Mouse (Mus musculus) c-Kit-positive CD71-positive TER-119-negative erythroid progenitor cells, embryonic 14.5 days (primary cell): Measurements from ENCODE around the gene Barhl1.

ENCODE experiments used
- DNase-seq: peaks from one replicate; pipeline ENCODE4 v3.0.0-alpha.2; 2013; ENCODE audit warnings: low read depth

Gene Barhl1

GRCm38 (mm10) chr2:28916513-28916865 lies at the start of gene Barhl1:
Gene Barhl1, minus strand, starts transcription at chr2:28916668.
- DNase-seq: no peak

GRCm38 (mm10) chr2:28963565-28963964 lies 47.1 kb upstream of the Barhl1 start:
- DNase-seq: no peak

GRCm38 (mm10) chr2:28961636-28962035 lies 45.2 kb upstream of the Barhl1 start:
- no peak for DNase-seq

GRCm38 (mm10) chr2:28961024-28961585 lies 44.6 kb upstream of the Barhl1 start:
- DNase-seq: no peak

- no peak for DNase-seq
These were observed 40.4 kb upstream of the Barhl1 start for GRCm38 (mm10) chr2:28956874-28957273.

- DNase-seq: no peak
These were observed 38.1 kb upstream of the Barhl1 start for GRCm38 (mm10) chr2:28954595-28954994.

- no peak for DNase-seq
These were observed 36.5 kb upstream of the Barhl1 start for GRCm38 (mm10) chr2:28952981-28953380.

- no peak for DNase-seq
These were observed 29.8 kb upstream of the Barhl1 start for GRCm38 (mm10) chr2:28946312-28946711.

- DNase-seq: no peak
These were observed 28.9 kb upstream of the Barhl1 start for GRCm38 (mm10) chr2:28945388-28945787.

GRCm38 (mm10) chr2:28943666-28944516 lies 27.4 kb upstream of the Barhl1 start:
- DNase-seq: no peak

- no peak for DNase-seq
These were observed 22.5 kb upstream of the Barhl1 start for GRCm38 (mm10) chr2:28938997-28939396.

- no peak for DNase-seq
These were observed 14.1 kb upstream of the Barhl1 start for GRCm38 (mm10) chr2:28930571-28930970.

- peak; percentile 16 for DNase-seq
These were observed 7.4 kb upstream of the Barhl1 start for GRCm38 (mm10) chr2:28923912-28924311.

GRCm38 (mm10) chr2:28919001-28919400 lies 2.5 kb upstream of the Barhl1 start:
- DNase-seq: no peak

GRCm38 (mm10) chr2:28917518-28918361 lies 1.3 kb upstream of the Barhl1 start:
- DNase-seq: no peak

GRCm38 (mm10) chr2:28917156-28917517 lies 669 bp upstream of the Barhl1 start:
- no peak for DNase-seq

- peak; percentile 60 for DNase-seq
These were observed 528 bp downstream of the Barhl1 start for GRCm38 (mm10) chr2:28915768-28916512.

- no peak for DNase-seq
These were observed 1.2 kb downstream of the Barhl1 start for GRCm38 (mm10) chr2:28915104-28915738.

- no peak for DNase-seq
These were observed 2.3 kb downstream of the Barhl1 start for GRCm38 (mm10) chr2:28914121-28914520.

GRCm38 (mm10) chr2:28912961-28913360 lies 3.5 kb downstream of the Barhl1 start:
- no peak for DNase-seq

GRCm38 (mm10) chr2:28912039-28912700 lies 4.3 kb downstream of the Barhl1 start:
- DNase-seq: no peak
